Mouse (Mus musculus) lung, adult 2 months (tissue): ENCODE measurements at regions not wholly inside any gene's neighbourhood (a gene's known extent, or its start where the extent isn't known, plus 50 kb on each side); places are given as distances from the start of the nearest gene placed in this dataset.

Experiments used
- CTCF ChIP-seq: fragments of 200-500 bp; IDR thresholded peaks from 2 replicates; pipeline ENCODE4 v1.5.1; 2011; ENCODE audit warnings: mild to moderate bottlenecking, low read length, control low read depth; ENCODE audit not compliant: insufficient read depth
- POLR2A ChIP-seq: fragments of 200-500 bp; IDR thresholded peaks from 2 replicates; pipeline ENCODE4 v1.6.1; 2011; ENCODE audit warnings: low read depth, mild to moderate bottlenecking, control low read depth, low read length, borderline replicate concordance; ENCODE audit errors: extremely low read depth

DNA sequence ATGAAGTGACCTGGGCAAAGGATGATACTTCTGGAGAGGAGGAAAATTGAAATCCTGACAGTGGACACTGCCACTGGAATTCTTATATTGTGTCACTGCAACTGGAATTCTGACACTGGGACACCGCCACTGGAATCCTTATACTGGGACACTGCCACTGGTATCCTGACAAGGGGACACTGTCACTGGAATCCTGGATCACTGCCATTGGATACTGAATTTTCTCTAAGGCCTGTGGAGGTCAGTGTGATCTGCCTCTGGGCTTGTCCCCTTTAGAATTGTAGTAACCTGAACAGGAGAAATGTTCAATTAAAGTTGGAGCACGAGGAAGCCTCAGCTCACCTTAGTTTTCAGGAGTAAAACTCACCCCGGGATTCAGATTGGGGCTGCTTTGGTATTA, 205.0 kb downstream of the Gm5447 start:
- no peak for TF ChIP-seq CTCF
- no peak for TF ChIP-seq POLR2A
